Mouse (Mus musculus): ENCODE data around the gene Hs3st5.

DNA sequence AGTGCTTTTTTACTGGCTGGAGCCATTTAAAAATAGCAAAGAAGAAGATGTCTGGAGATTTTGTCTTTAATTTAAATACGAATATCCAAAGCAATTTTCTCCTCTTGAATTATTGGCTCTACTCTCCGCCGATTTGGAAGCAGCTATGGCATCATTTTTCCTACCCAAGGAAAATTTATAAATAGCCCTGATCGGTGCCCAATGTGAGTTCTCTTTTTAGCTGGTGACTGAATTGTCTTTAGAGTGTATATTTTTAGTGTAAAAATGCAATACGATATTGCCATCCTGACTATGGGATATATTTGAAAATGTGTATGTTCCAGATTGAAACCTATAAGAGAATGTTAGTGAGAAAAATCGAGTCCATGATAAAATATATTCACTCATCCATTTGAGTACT, 51.1 kb downstream of the Hs3st5 start:
- TF ChIP-seq CTCF (conservative IDR thresholded peaks at IDR 0.05; ENCODE audit: low read length) = no peak
- no peak for TF ChIP-seq NANOG (IDR thresholded peaks at IDR 0.05; ENCODE audit: borderline replicate concordance, low read length)
- no peak for TF ChIP-seq POU5F1 (IDR thresholded peaks at IDR 0.05; ENCODE audit: borderline replicate concordance, low read length)
